In the genomic region with DNA sequence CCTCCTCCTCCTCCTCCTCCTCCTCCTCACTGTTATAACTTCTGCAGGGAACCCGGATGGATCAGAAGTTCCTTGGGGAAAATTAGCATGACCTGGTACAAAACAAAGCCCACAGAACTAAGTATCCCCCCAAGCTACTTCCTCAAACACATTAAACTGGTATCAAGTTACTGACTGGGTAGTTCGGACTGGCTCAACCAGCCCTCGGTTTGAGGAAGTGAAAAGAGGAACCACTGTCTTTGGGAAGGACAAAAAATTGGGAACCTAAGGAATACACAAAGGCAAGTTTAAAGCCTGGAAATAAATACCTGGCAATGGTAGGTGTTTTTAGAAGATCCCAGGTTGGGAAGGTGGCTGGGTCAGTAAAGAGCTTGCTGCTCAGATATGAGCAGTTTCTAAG, we compare ENCODE assay signal across 10 mouse cellular contexts. TPM values are rescaled to one million over a fixed set of nuclear protein-coding genes. Genes with fewer than 3 reads are reported as not detected.
DNase-seq lines count a peak whose midpoint lies in the region; ATAC-seq lines count a peak whose summit lies in the region.
"Had no signal": no experiment of that assay in that cellular context is flagged by ENCODE, and none has a peak within 500 bp of the region (broad histone marks: within the 10 kb centered on the region; RNA-seq: fewer than 3 reads in every experiment).

No protein-coding gene starts in this region.

- no peak overlapping the region for H3K9ac ChIP-seq in heart, embryonic 12.5 days
- no peak overlapping the region for H3K9ac ChIP-seq in midbrain, embryonic 11.5 days (ENCODE audit: low read length)
- H3K9ac ChIP-seq in midbrain, embryonic 13.5 days (replicated peaks) = no peak overlapping the region
- H3K9ac ChIP-seq in heart, embryonic 16.5 days (ENCODE audit: low read length) = no peak overlapping the region
- no peak overlapping the region for H3K9ac ChIP-seq in stomach, embryonic 16.5 days (ENCODE audit: low read length)
- H3K9ac ChIP-seq: forebrain, postnatal 0 days had no signal

- no peak for DNase-seq in heart, postnatal 14 days
- no peak for DNase-seq in midbrain, embryonic 11.5 days (ENCODE audit: low spot score, missing footprints)
- DNase-seq in gastrocnemius, postnatal 25 days = no peak
- DNase-seq in B cell, adult 2 months = no peak

- H3K36me3 ChIP-seq in heart, embryonic 12.5 days = no peaks in the 10 kb centered on the region
- no peaks in the 10 kb centered on the region for H3K36me3 ChIP-seq in midbrain, embryonic 11.5 days (ENCODE audit: control insufficient read depth, insufficient read depth, low read length)
- no peaks in the 10 kb centered on the region for H3K36me3 ChIP-seq in midbrain, embryonic 13.5 days
- H3K36me3 ChIP-seq in heart, embryonic 16.5 days (ENCODE audit: control insufficient read depth, insufficient read depth) = no peaks in the 10 kb centered on the region
- no peaks in the 10 kb centered on the region for H3K36me3 ChIP-seq in stomach, embryonic 16.5 days (ENCODE audit: control insufficient read depth, insufficient read depth, low read length)
- H3K36me3 ChIP-seq: G1E had no signal

- no peaks in the 10 kb centered on the region for H3K27me3 ChIP-seq in heart, embryonic 12.5 days (replicated peaks)
- H3K27me3 ChIP-seq in midbrain, embryonic 11.5 days (ENCODE audit: control insufficient read depth, insufficient read depth, low read length) = no peaks in the 10 kb centered on the region
- no peaks in the 10 kb centered on the region for H3K27me3 ChIP-seq in midbrain, embryonic 13.5 days
- H3K27me3 ChIP-seq in heart, embryonic 16.5 days (ENCODE audit: control insufficient read depth, insufficient read depth, low read length) = no peaks in the 10 kb centered on the region
- no peaks in the 10 kb centered on the region for H3K27me3 ChIP-seq in stomach, embryonic 16.5 days (ENCODE audit: control insufficient read depth, insufficient read depth, low read length)

- H3K9me3 ChIP-seq in heart, embryonic 12.5 days (replicated peaks) = no peaks in the 10 kb centered on the region
- H3K9me3 ChIP-seq in midbrain, embryonic 11.5 days (ENCODE audit: control insufficient read depth, low read length) = no peaks in the 10 kb centered on the region; the same call in 1 of the 2 replicates
- no peaks in the 10 kb centered on the region for H3K9me3 ChIP-seq in midbrain, embryonic 13.5 days
- no peaks in the 10 kb centered on the region for H3K9me3 ChIP-seq in heart, embryonic 16.5 days (replicated peaks; ENCODE audit: control insufficient read depth, low read length)
- H3K9me3 ChIP-seq in stomach, embryonic 16.5 days (replicated peaks; ENCODE audit: control insufficient read depth, low read length) = no peaks in the 10 kb centered on the region
- H3K9me3 ChIP-seq: G1E had no signal

- peak overlapping the region; percentile 47 for H3K4me2 ChIP-seq in heart, embryonic 12.5 days
- peak overlapping the region; percentile 32; the same call in 1 of the 2 replicates for H3K4me2 ChIP-seq in midbrain, embryonic 11.5 days
- H3K4me2 ChIP-seq in midbrain, embryonic 13.5 days (replicated peaks) = no peak overlapping the region
- peak overlapping the region; percentile 35; the same call in 1 of the 2 replicates for H3K4me2 ChIP-seq in heart, embryonic 16.5 days (ENCODE audit: low read depth, low read length)
- peak overlapping the region; percentile 41; the same call in 1 of the 2 replicates for H3K4me2 ChIP-seq in stomach, embryonic 16.5 days (ENCODE audit: low read depth, low read length)

- peaks cover 49% of the 10 kb centered on the region for H3K4me1 ChIP-seq in heart, embryonic 12.5 days (replicated peaks)
- peaks cover 18% of the 10 kb centered on the region for H3K4me1 ChIP-seq in midbrain, embryonic 11.5 days (ENCODE audit: control insufficient read depth, insufficient read depth, low read length)
- peaks cover 30% of the 10 kb centered on the region for H3K4me1 ChIP-seq in midbrain, embryonic 13.5 days (replicated peaks)
- H3K4me1 ChIP-seq in heart, embryonic 16.5 days (ENCODE audit: control insufficient read depth, insufficient read depth, low read length) = peaks cover 26% of the 10 kb centered on the region
- peaks cover 20% of the 10 kb centered on the region for H3K4me1 ChIP-seq in stomach, embryonic 16.5 days (ENCODE audit: control insufficient read depth, insufficient read depth, low read length)

- no peak overlapping the region for H3K27ac ChIP-seq in heart, embryonic 12.5 days (ENCODE audit: poor library complexity, severe bottlenecking)
- no peak overlapping the region for H3K27ac ChIP-seq in midbrain, embryonic 11.5 days (ENCODE audit: low read depth, low read length)
- H3K27ac ChIP-seq in midbrain, embryonic 13.5 days = no peak overlapping the region
- peak overlapping the region; percentile 53 for H3K27ac ChIP-seq in heart, embryonic 16.5 days (ENCODE audit: low read length)
- peak overlapping the region; percentile 60 for H3K27ac ChIP-seq in stomach, embryonic 16.5 days (ENCODE audit: low read length)

- H3K4me3 ChIP-seq in heart, embryonic 12.5 days = no peak overlapping the region
- no peak overlapping the region for H3K4me3 ChIP-seq in midbrain, embryonic 11.5 days (ENCODE audit: low read depth, low read length)
- no peak overlapping the region for H3K4me3 ChIP-seq in midbrain, embryonic 13.5 days (replicated peaks)
- H3K4me3 ChIP-seq in heart, embryonic 16.5 days (ENCODE audit: low read length) = no peak overlapping the region
- no peak overlapping the region for H3K4me3 ChIP-seq in stomach, embryonic 16.5 days (replicated peaks; ENCODE audit: low read length)

- 30% methylated on average over 3 of the region's 3 CpGs for WGBS in heart, embryonic 12.5 days
- WGBS in midbrain, embryonic 11.5 days = 6% methylated on average over 3 of the region's 3 CpGs
- 20% methylated on average over 3 of the region's 3 CpGs for WGBS in midbrain, embryonic 13.5 days
- WGBS in heart, embryonic 16.5 days = 31% methylated on average over 3 of the region's 3 CpGs
- WGBS in stomach, embryonic 16.5 days = 15% methylated on average over 3 of the region's 3 CpGs

- 0 out of 2 replicates have a peak, but pooled peaks have one; percentile 1 for ATAC-seq in heart, embryonic 12.5 days (ENCODE audit: insufficient number of reproducible peaks, low FRiP score)
- ATAC-seq in midbrain, embryonic 11.5 days (ENCODE audit: low FRiP score) = no peak
- ATAC-seq in midbrain, embryonic 13.5 days = no peak
- no peak for ATAC-seq in heart, embryonic 16.5 days (replicated peaks; ENCODE audit: extremely low read depth, insufficient read depth, low FRiP score)
- ATAC-seq in stomach, embryonic 16.5 days (ENCODE audit: insufficient read depth, low FRiP score) = no peak

- intact Hi-C loops in heart, postnatal 14 days (cut with DNase I) = loop anchor here (1.0 kb wide), 1 partner anchor 74 kb away; no protein-coding TSS in a partner anchor

RNA-seq across cellular contexts. Expression of gene Cfap161, which starts 15.0 kb away (rescaled TPM):
- polyA plus RNA-seq in heart, embryonic 12.5 days (2016; fragmentation: Nextera tagmentation; extraction: Ambion mirVana) = 4.6 and 5.6 TPM in 2 replicates
- total RNA-seq in heart, postnatal 14 days (2021) = under 1 TPM in 1 of 2 experiments, not detected in 1; 0.22 TPM
- polyA plus RNA-seq in midbrain, embryonic 11.5 days (2014; fragmentation: Nextera tagmentation; extraction: Ambion mirVana) = not detected in 2 replicates
- polyA plus RNA-seq in midbrain, embryonic 13.5 days (2015; fragmentation: Nextera tagmentation; extraction: Ambion mirVana) = 0.26 and 0.89 TPM in 2 replicates
- 1.8 and 2.8 TPM in 2 replicates for polyA plus RNA-seq in heart, embryonic 16.5 days (2015; fragmentation: Nextera tagmentation; extraction: Ambion mirVana)
- 0.44 TPM in 1 of 2 replicates, not detected in the other for polyA plus RNA-seq in stomach, embryonic 16.5 days (2015; fragmentation: Nextera tagmentation; extraction: Ambion mirVana)
- not detected for total RNA-seq in gastrocnemius, postnatal 25 days (2021)
- total RNA-seq: G1E had no signal
- polyA plus RNA-seq: G1E had no signal

Comparison
In these comparisons a context has a peak if more than half of its experiments do, and no peak if none do; other contexts are left out.
1. H3K27ac ChIP-seq: peak in heart, embryonic 16.5 days (single experiment) and stomach, embryonic 16.5 days (single experiment); none in heart, embryonic 12.5 days (single experiment), midbrain, embryonic 11.5 days (single experiment) and midbrain, embryonic 13.5 days (single experiment).